Mouse (Mus musculus) C2C12 (cell line): ENCODE measurements around the gene Sgk2.

ENCODE experiments used
- CTCF ChIP-seq: IDR thresholded peaks from one replicate; pipeline ENCODE4 v1.5.1; 2011; ENCODE audit not compliant: control insufficient read depth, insufficient read depth, insufficient read length
- FOSL1 ChIP-seq: IDR thresholded peaks from one replicate; pipeline ENCODE4 v1.8.0; 2011; ENCODE audit warnings: mild to moderate bottlenecking, low read length; ENCODE audit not compliant: poor library complexity, insufficient read depth, severe bottlenecking
- MAX ChIP-seq: IDR thresholded peaks from one replicate; pipeline ENCODE4 v1.6.1; 2011; ENCODE audit warnings: mild to moderate bottlenecking, control low read depth
- USF1 ChIP-seq: IDR thresholded peaks from one replicate; pipeline ENCODE4 v1.6.1; 2011; ENCODE audit warnings: low read depth, mild to moderate bottlenecking, control low read depth, moderate library complexity

DNA sequence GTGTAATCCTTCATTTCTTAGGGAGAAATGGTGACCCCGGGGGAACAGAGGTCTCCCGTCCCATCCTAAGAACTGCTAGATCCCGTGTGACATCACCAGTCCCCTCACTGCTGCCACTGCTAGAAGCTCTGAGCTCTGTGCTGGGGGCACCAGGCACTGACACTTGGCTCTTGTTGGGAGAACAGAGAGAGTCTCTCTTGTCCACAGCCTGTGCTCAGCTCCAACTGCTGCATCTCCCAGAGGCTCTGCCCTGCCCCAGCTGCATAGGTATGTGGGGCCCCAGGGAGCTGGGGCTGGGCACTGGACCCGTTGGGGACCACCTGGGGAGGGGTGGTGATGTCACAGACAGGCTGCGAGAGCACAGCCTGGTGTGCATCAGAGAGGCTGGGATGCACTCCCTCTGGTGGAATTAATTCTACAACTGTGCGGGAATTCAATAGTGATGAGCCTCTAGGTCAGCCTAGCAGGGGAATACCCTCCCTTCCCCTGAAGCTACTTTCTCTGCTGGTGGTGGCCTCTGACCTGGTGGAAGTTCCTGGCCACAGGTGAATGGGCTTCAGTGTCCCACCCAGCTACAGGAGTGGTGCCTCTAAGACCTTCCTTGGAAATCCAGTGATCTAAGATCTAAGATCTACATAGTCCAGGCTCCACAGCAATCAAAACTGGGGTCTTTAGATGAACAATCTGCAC, 4.4 kb downstream of the Sgk2 start:
- TF ChIP-seq USF1: no peak
- TF ChIP-seq CTCF: no peak
- no peak for TF ChIP-seq MAX
- TF ChIP-seq FOSL1: no peak
